Comparison of ENCODE assay signal across 11 mouse cellular contexts in the genomic region with DNA sequence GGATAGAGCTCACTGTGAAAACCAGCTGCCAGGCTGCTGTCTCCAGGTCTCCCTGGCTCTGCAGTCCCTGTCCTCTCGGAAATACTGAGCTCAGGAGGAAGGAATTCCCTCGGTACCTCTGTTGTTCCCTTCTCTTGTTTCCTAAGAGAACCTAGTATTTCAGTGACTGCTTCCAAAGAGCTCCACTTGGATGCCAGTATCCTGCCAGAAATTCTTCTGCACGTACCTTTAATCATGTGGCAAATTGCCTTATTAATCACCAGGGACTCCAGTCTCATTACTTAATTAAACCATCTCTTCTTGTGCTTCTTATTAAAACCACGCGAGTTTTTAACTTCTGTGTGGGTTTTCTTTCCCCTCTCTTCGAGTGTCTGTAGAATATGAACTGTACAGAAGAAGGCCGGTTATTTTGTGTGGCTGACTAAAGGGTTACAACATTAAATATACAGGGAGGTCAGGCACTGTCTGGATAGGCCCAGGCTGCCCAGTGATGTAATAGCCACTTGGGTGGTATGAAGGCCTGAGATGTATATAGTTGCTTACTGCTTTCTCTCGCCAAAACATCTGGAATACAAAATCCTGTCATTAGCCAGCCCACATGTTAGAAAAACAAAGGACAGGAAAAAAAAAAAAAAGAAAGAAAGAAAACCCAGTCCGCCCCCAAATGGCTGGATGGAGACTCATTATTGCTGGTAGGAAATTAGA.
DNase-seq lines count a peak whose midpoint lies in the region; ATAC-seq and TF ChIP-seq lines count a peak whose summit lies in the region.
"Had no signal": no experiment of that assay in that cellular context is flagged by ENCODE, and none has a peak within 500 bp of the region (broad histone marks: within the 10 kb centered on the region; RNA-seq: fewer than 3 reads in every experiment).

No protein-coding gene starts in this region.

- 0 out of 2 replicates have a peak overlapping the region, but pooled peaks have one; percentile 12 for H3K27ac ChIP-seq in gastrocnemius, adult 2 months
- peak overlapping the region; percentile 31; the same call in 1 of the 2 replicates for H3K27ac ChIP-seq in kidney, postnatal 0 days
- no peak overlapping the region for H3K27ac ChIP-seq in embryonic facial prominence, embryonic 13.5 days
- H3K27ac ChIP-seq in limb, embryonic 14.5 days (replicated peaks; ENCODE audit: low read depth, low read length) = peak overlapping the region; percentile 11; the same call in 1 of the 2 replicates
- H3K27ac ChIP-seq: forebrain, embryonic 15.5 days had no signal

- no peak for ATAC-seq in kidney, postnatal 0 days (replicated peaks; ENCODE audit: low FRiP score, low read depth)
- ATAC-seq in embryonic facial prominence, embryonic 13.5 days (ENCODE audit: insufficient number of reproducible peaks, insufficient read depth, low FRiP score, low TSS enrichment, low read depth) = no peak
- peak; percentile 81 for ATAC-seq in limb, embryonic 14.5 days (ENCODE audit: low FRiP score, low read depth)
- ATAC-seq: forebrain, embryonic 15.5 days had no signal

- TF ChIP-seq POLR2A in limb, embryonic 14.5 days (IDR thresholded peaks at IDR 0.05; ENCODE audit: borderline replicate concordance, extremely low read depth, insufficient read depth, insufficient read length) = no peak

- no peaks in the 10 kb centered on the region for H3K27me3 ChIP-seq in kidney, postnatal 0 days (ENCODE audit: insufficient read depth, low read length)
- no peaks in the 10 kb centered on the region for H3K27me3 ChIP-seq in embryonic facial prominence, embryonic 13.5 days
- no peaks in the 10 kb centered on the region for H3K27me3 ChIP-seq in limb, embryonic 14.5 days (ENCODE audit: control insufficient read depth, insufficient read depth, low read length)
- H3K27me3 ChIP-seq: forebrain, embryonic 15.5 days had no signal

- no peak overlapping the region for H3K4me2 ChIP-seq in kidney, postnatal 0 days (ENCODE audit: low read length)
- H3K4me2 ChIP-seq in embryonic facial prominence, embryonic 13.5 days = no peak overlapping the region
- H3K4me2 ChIP-seq in limb, embryonic 14.5 days (replicated peaks; ENCODE audit: low read depth, low read length, severe bottlenecking) = 0 out of 2 replicates have a peak overlapping the region, but pooled peaks have one; percentile 3
- H3K4me2 ChIP-seq: forebrain, embryonic 15.5 days had no signal

- H3K4me3 ChIP-seq in gastrocnemius, adult 2 months = no peak overlapping the region
- H3K4me3 ChIP-seq in kidney, postnatal 0 days (replicated peaks; ENCODE audit: low read depth, low read length) = no peak overlapping the region
- H3K4me3 ChIP-seq in embryonic facial prominence, embryonic 13.5 days = no peak overlapping the region
- no peak overlapping the region for H3K4me3 ChIP-seq in limb, embryonic 14.5 days (replicated peaks; ENCODE audit: low read length)
- H3K4me3 ChIP-seq: forebrain, embryonic 15.5 days had no signal

- no peaks in the 10 kb centered on the region for H3K36me3 ChIP-seq in kidney, postnatal 0 days (ENCODE audit: insufficient read depth, low read length)
- H3K36me3 ChIP-seq in embryonic facial prominence, embryonic 13.5 days = no peaks in the 10 kb centered on the region
- no peaks in the 10 kb centered on the region for H3K36me3 ChIP-seq in limb, embryonic 14.5 days (ENCODE audit: control insufficient read depth, insufficient read depth, low read length)
- H3K36me3 ChIP-seq: forebrain, embryonic 15.5 days had no signal

- TF ChIP-seq CTCF in gastrocnemius, adult 2 months (IDR thresholded peaks at IDR 0.05) = no peak
- no peak for TF ChIP-seq CTCF in kidney, postnatal 0 days (IDR thresholded peaks at IDR 0.05; ENCODE audit: low read depth)

- H3K9me3 ChIP-seq in kidney, postnatal 0 days (replicated peaks; ENCODE audit: low read length) = no peaks in the 10 kb centered on the region
- no peaks in the 10 kb centered on the region for H3K9me3 ChIP-seq in embryonic facial prominence, embryonic 13.5 days
- H3K9me3 ChIP-seq in limb, embryonic 14.5 days (ENCODE audit: control insufficient read depth, low read length) = no peaks in the 10 kb centered on the region
- H3K9me3 ChIP-seq: forebrain, embryonic 15.5 days had no signal

- peaks cover 9% of the 10 kb centered on the region; the same call in 1 of the 2 replicates for H3K4me1 ChIP-seq in kidney, postnatal 0 days (replicated peaks; ENCODE audit: insufficient read depth, low read length)
- peaks cover 20% of the 10 kb centered on the region for H3K4me1 ChIP-seq in embryonic facial prominence, embryonic 13.5 days
- H3K4me1 ChIP-seq in limb, embryonic 14.5 days (ENCODE audit: control insufficient read depth, insufficient read depth, low read length) = peaks cover 30% of the 10 kb centered on the region

- intact Hi-C loops in gastrocnemius, adult 2 months (cut with DNase I) = no loop called here
- intact Hi-C loops in gastrocnemius, postnatal 14 days (cut with DNase I; ENCODE audit: low total_unique reads) = no loop called here

- WGBS in kidney, postnatal 0 days = 34% methylated on average over 9 of the region's 9 CpGs
- 27% methylated on average over 9 of the region's 9 CpGs for WGBS in embryonic facial prominence, embryonic 13.5 days
- 13% methylated on average over 9 of the region's 9 CpGs for WGBS in limb, embryonic 14.5 days

- no peak overlapping the region for H3K9ac ChIP-seq in kidney, postnatal 0 days (ENCODE audit: low read depth, low read length)
- H3K9ac ChIP-seq in embryonic facial prominence, embryonic 13.5 days = 0 out of 2 replicates have a peak overlapping the region, but pooled peaks have one; percentile 16
- H3K9ac ChIP-seq in limb, embryonic 14.5 days (ENCODE audit: low read depth, low read length, severe bottlenecking) = no peak overlapping the region
- H3K9ac ChIP-seq: forebrain, embryonic 15.5 days had no signal

- peak; percentile 37 for DNase-seq in gastrocnemius, adult 2 months
- DNase-seq in gastrocnemius, postnatal 14 days = no peak
- peak; percentile 87 for DNase-seq in kidney, postnatal 0 days (ENCODE audit: low spot score)
- no peak for DNase-seq in kidney, adult 11 months
- DNase-seq in limb, embryonic 14.5 days (ENCODE audit: low spot score) = peak; percentile 71
- DNase-seq in layer of hippocampus, postnatal 25 days (ENCODE audit: extremely low spot score in 1 of 2, low spot score in 1 of 2) = no peak
- DNase-seq in right cerebral cortex, postnatal 10 days (ENCODE audit: low spot score in 2 of 2) = no peak
- DNase-seq: cerebellum, postnatal 10 days; layer of hippocampus, postnatal 36 days had no signal

Comparison
In these comparisons a context has a peak if more than half of its experiments do, and no peak if none do; other contexts are left out.
1. DNase-seq: peak in gastrocnemius, adult 2 months (single experiment), kidney, postnatal 0 days (single experiment) and limb, embryonic 14.5 days (single experiment); none in gastrocnemius, postnatal 14 days (single experiment), kidney, adult 11 months (single experiment), layer of hippocampus, postnatal 25 days (0 of 2) and right cerebral cortex, postnatal 10 days (0 of 2).